Mouse (Mus musculus) ES-Bruce4 (cell line): ENCODE data around the gene 4921517D22Rik. TPM values are rescaled to one million over a fixed set of nuclear protein-coding genes. Genes with fewer than 3 reads are reported as not detected.

ENCODE experiments used
- H3K27ac ChIP-seq: 2 replicates; pipeline ENCODE4 v1.5.1; 2012; ENCODE audit warnings: low read length, inconsistent platforms; ENCODE audit not compliant: insufficient read depth
- H3K27me3 ChIP-seq: 2 replicates; pipeline ENCODE4 v1.6.1; 2012; ENCODE audit warnings: mild to moderate bottlenecking, low read length, inconsistent platforms; ENCODE audit not compliant: control insufficient read depth, poor library complexity, insufficient read depth, severe bottlenecking
- H3K36me3 ChIP-seq: 2 replicates; pipeline ENCODE4 v1.6.1; 2012; ENCODE audit warnings: inconsistent platforms, mild to moderate bottlenecking, low read length, moderate library complexity; ENCODE audit not compliant: control insufficient read depth, poor library complexity, insufficient read depth, severe bottlenecking
- H3K4me1 ChIP-seq: one replicate; pipeline ENCODE4 v1.8.1; 2011; ENCODE audit warnings: low read length; ENCODE audit not compliant: control insufficient read depth, insufficient read depth
- H3K4me3 ChIP-seq: 2 replicates; pipeline ENCODE4 v1.5.1; 2011; ENCODE audit warnings: low read depth, mild to moderate bottlenecking, low read length
- H3K9ac ChIP-seq: 2 replicates; pipeline ENCODE4 v1.6.1; 2012; ENCODE audit warnings: low read depth, mild to moderate bottlenecking, inconsistent platforms; ENCODE audit not compliant: poor library complexity, severe bottlenecking
- H3K9me3 ChIP-seq: replicated peaks from 2 replicates; pipeline ENCODE4 v1.6.1; 2012; ENCODE audit warnings: mild to moderate bottlenecking, low read length, inconsistent platforms; ENCODE audit not compliant: control insufficient read depth, poor library complexity, insufficient read depth, severe bottlenecking
- CTCF ChIP-seq: IDR thresholded peaks from one replicate; pipeline ENCODE4 v1.8.1; 2011; ENCODE audit warnings: low read depth, low read length
- EP300 ChIP-seq: IDR thresholded peaks from 2 replicates; pipeline ENCODE4 v1.6.1; 2011; ENCODE audit warnings: low read depth, low read length; ENCODE audit not compliant: insufficient read depth
- POLR2A ChIP-seq: IDR thresholded peaks from one replicate; pipeline ENCODE4 v1.8.1; 2011; ENCODE audit warnings: low read length; ENCODE audit not compliant: insufficient read depth
- polyA plus RNA-seq: library from polyadenylated mRNA; stranded (reverse); fragments of >200 nt; gene quantifications from 2 replicates; pipeline ENCODE4 v1.2.4, GENCODE M21; 2011; ENCODE audit warnings: low read depth; ENCODE audit not compliant: missing spikeins, insufficient read depth, insufficient read length

The 4921517D22Rik gene
- polyA plus RNA-seq, 1 experiment, result not detected

DNA sequence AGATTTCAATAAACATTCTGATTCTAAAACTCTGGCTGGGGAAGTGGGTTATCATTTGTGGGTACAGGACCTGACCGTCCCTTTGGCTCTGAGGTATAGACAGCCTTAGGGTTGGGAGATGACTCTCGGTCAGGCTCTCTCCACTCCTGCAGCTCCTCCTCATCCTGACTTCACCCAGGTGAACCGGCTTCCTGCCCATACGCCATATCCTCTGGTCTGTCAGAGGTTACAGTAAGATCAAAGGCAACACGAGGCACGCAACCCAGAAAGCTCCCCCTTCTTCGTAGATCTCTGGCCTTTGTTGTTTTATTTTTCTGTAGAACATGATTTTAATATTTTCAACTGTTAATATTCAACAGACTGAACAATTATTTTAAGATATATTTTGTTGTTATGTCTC lies 1.9 kb upstream of the 4921517D22Rik start:
- Histone ChIP-seq H3K4me3 (no peak overlapping the region), H3K4me1 (no peaks in the 10 kb centered on the region), H3K27ac (no peak overlapping the region), H3K9ac (no peak overlapping the region), H3K9me3 (no peaks in the 10 kb centered on the region), H3K27me3 (no peaks in the 10 kb centered on the region), H3K36me3 (no peaks in the 10 kb centered on the region)
- TF ChIP-seq EP300, result no peak
- TF ChIP-seq CTCF, result no peak
- TF ChIP-seq POLR2A, result no peak

DNA sequence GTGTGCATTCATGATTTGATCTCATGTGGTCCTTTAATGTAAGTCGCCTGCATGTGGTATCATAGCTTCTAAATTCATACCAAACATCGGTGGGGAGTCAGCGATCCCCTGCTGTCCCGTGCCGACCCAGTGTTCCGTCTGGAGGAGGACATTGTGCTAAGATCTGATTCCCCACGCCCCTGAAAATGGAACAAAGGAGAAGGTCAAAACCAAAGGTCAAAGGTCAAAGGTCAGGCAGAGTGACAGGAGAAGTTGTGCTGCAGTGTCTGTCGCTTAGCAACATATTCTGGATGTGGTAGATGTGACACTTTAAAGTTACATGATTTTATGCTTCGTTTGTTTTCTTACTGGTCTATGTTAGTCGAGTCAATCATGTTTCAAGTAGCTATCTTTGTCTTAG lies 2.4 kb downstream of the 4921517D22Rik start:
- Histone ChIP-seq H3K27ac (no peak overlapping the region), H3K4me1 (no peaks in the 10 kb centered on the region), H3K4me3 (no peak overlapping the region), H3K9ac (no peak overlapping the region), H3K36me3 (no peaks in the 10 kb centered on the region), H3K27me3 (no peaks in the 10 kb centered on the region), H3K9me3 (no peaks in the 10 kb centered on the region)
- no peak for TF ChIP-seq EP300

DNA sequence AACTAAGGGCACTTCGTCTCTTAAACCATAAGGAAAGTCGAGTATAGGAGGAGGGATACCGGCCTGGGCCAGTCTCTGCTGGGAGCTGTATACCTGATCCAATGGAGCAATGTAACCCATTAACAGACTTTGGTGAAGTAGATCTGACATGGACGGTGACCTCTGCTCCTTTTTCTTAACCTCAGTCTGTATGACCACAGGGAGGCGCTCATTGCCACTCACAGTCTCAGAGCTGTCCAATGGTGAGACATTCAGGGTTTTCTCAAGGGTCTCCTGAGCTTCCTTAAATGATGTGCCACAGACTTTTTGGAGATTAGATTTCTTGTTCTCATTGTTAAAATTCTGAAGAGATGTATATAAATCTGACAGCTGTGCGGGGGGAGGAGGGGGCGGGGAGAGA lies 3.3 kb downstream of the 4921517D22Rik start:
- no peaks in the 10 kb centered on the region for H3K9me3 ChIP-seq
- TF ChIP-seq EP300, result no peak
- TF ChIP-seq CTCF, result peak; percentile 28
- H3K27me3 ChIP-seq, result no peaks in the 10 kb centered on the region
- H3K36me3 ChIP-seq, result no peaks in the 10 kb centered on the region
- H3K4me1 ChIP-seq, result no peaks in the 10 kb centered on the region
- H3K4me3 ChIP-seq, result no peak overlapping the region
- no peak overlapping the region for H3K27ac ChIP-seq
- no peak overlapping the region for H3K9ac ChIP-seq

DNA sequence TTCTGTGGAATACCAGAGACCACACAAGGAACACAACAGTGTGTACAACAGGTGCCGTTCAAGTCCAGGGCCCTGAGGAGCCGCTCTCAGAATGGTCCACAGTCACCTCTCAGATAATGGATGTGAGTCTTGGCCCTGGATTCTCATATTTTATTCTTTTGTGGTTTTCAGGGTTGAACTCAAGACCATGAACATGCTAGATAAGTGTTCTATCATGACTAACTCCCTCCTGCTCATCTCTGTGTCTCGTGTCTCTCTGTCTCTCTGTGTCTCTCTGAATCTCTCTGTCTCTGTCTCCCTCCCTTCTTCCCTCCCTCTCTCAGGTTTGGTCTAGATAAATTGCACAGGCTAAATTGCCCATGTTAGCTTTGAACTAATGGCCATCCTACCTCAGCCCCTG lies 4.1 kb downstream of the 4921517D22Rik start:
- Histone ChIP-seq H3K9me3 (no peaks in the 10 kb centered on the region), H3K27ac (no peak overlapping the region), H3K9ac (no peak overlapping the region), H3K4me3 (no peak overlapping the region), H3K36me3 (no peaks in the 10 kb centered on the region), H3K4me1 (no peaks in the 10 kb centered on the region), H3K27me3 (no peaks in the 10 kb centered on the region)
- no peak for TF ChIP-seq POLR2A
- TF ChIP-seq EP300, result no peak
- no peak for TF ChIP-seq CTCF

DNA sequence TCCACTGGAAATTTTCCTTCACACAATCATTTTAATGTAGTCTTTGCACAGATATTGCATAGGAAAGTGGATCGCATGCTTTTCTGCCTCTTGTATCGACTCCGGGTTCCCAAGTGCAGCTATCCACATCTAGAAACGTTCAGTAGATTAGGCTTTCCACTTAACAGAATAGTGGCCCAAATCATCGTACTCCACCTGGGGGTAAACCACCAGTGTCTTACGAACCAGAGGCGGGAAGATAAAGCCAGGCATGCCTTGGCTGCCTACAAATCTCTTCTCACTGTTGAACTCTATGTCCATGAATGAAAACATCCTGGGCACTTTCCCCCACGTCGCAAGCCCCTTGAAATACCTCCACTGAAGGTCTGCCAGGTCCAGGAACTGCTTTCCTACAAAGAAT lies 4.6 kb downstream of the 4921517D22Rik start:
- H3K4me1 ChIP-seq, result no peaks in the 10 kb centered on the region
- no peak overlapping the region for H3K4me3 ChIP-seq
- H3K9ac ChIP-seq, result no peak overlapping the region
- H3K36me3 ChIP-seq, result no peaks in the 10 kb centered on the region
- no peaks in the 10 kb centered on the region for H3K27me3 ChIP-seq
- TF ChIP-seq EP300 (no peak), POLR2A (no peak), CTCF (no peak)
- H3K27ac ChIP-seq, result no peak overlapping the region
- no peaks in the 10 kb centered on the region for H3K9me3 ChIP-seq

DNA sequence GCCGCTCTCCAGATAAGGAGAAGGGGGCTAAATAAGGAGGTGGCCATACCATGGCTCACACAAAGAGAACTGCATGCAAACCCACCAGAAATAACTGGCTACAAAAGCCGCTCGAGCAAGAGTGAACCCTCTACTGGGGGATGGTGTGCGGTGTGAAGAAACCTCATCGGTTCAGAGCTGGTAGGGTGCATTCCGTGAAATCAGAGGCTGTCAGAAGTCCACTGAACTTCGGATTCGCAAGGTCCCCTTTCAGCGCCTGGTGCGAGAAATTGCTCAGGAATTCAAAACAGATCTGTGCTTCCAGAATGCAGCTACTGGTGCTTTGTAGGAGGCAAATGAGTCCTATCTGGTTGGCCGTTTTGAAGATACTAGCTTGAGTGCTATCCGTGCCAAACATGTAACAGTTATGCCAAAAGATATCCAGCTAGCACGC lies 5.6 kb downstream of the 4921517D22Rik start:
- Histone ChIP-seq H3K4me3 (no peak overlapping the region), H3K9ac (no peak overlapping the region), H3K27me3 (no peaks in the 10 kb centered on the region), H3K4me1 (no peaks in the 10 kb centered on the region), H3K9me3 (no peaks in the 10 kb centered on the region), H3K27ac (no peak overlapping the region), H3K36me3 (no peaks in the 10 kb centered on the region)
- TF ChIP-seq CTCF, result no peak
- no peak for TF ChIP-seq EP300
- TF ChIP-seq POLR2A, result no peak
